Mouse (Mus musculus) lung, adult 2 months (tissue): ENCODE data around the gene Myo7a. TPM values are rescaled to one million over a fixed set of nuclear protein-coding genes. Genes with fewer than 3 reads are reported as not detected.
A peak's percentile ranks its signal among the peaks of the same experiment; 100 is the strongest.

ENCODE experiments used
- DNase-seq: peaks from one replicate; pipeline ENCODE4 v3.0.0; 2022
- H3K4me1 ChIP-seq: fragments of 200-500 bp; 2 replicates; pipeline ENCODE4 v1.6.1; 2011; ENCODE audit warnings: low read length; ENCODE audit not compliant: control insufficient read depth, insufficient read depth
- H3K4me3 ChIP-seq: fragments of 200-500 bp; replicated peaks from 2 replicates; pipeline ENCODE3; 2011; ENCODE audit warnings: low read depth, mild to moderate bottlenecking, control low read depth, low read length; ENCODE audit errors: extremely low read depth
- CTCF ChIP-seq: fragments of 200-500 bp; IDR thresholded peaks from 2 replicates; pipeline ENCODE4 v1.5.1; 2011; ENCODE audit warnings: mild to moderate bottlenecking, low read length, control low read depth; ENCODE audit not compliant: insufficient read depth
- POLR2A ChIP-seq: fragments of 200-500 bp; IDR thresholded peaks from 2 replicates; pipeline ENCODE4 v1.6.1; 2011; ENCODE audit warnings: low read depth, mild to moderate bottlenecking, control low read depth, low read length, borderline replicate concordance; ENCODE audit errors: extremely low read depth
- WGBS: fragments of 180-500 bp; shearing (Covaris S2); methylation state at CpG from one replicate; pipeline ENCODE4 v1.1.7; 2018; 5-methylcytosine and 5-hydroxymethylcytosine counted together
- polyA plus RNA-seq: library from polyadenylated mRNA; depleted of rRNA; stranded (reverse); fragments of >200 nt; gene quantifications from 2 replicates; pipeline ENCODE4 v1.2.3, GENCODE M21; 2012

The Myo7a gene
- polyA plus RNA-seq, 1 experiment: 30.8 TPM

GRCm38 (mm10) chr7:98084541-98085293, 34.6 kb downstream of the Myo7a start:
- H3K4me3 ChIP-seq: peak overlapping the region; percentile 19
- peaks cover 16% of the 10 kb centered on the region for H3K4me1 ChIP-seq
- TF ChIP-seq CTCF: no peak
- TF ChIP-seq POLR2A: 0 out of 2 replicates have a peak, but pooled peaks have one; percentile 20
- DNase-seq: no peak
- 28% methylated on average over 12 of the region's 12 CpGs for WGBS

DNA sequence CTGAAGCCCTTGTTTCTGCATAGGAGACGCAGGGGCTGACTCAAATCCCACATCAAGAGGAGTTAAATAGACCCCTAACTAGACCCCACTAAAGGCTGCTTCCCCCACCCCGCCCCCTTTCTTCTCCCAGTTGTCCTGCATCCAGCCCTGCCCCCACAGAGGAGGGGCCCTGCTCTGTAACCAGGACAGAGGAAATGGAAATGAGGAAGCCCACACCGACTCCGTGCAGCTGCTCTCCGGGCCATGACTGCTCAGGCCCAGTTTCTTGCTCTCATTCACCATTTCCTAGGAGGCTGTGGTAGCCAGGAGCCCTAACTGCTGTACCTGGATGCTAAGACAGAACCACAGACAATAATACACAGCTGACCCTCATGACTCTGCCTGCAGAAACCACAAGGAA, 36.9 kb downstream of the Myo7a start:
- Histone ChIP-seq H3K4me3 (no peak overlapping the region), H3K4me1 (peaks cover 16% of the 10 kb centered on the region)
- 32% methylated on average over 5 of the region's 5 CpGs for WGBS
- DNase-seq: no peak
- TF ChIP-seq POLR2A (no peak), CTCF (no peak)

DNA sequence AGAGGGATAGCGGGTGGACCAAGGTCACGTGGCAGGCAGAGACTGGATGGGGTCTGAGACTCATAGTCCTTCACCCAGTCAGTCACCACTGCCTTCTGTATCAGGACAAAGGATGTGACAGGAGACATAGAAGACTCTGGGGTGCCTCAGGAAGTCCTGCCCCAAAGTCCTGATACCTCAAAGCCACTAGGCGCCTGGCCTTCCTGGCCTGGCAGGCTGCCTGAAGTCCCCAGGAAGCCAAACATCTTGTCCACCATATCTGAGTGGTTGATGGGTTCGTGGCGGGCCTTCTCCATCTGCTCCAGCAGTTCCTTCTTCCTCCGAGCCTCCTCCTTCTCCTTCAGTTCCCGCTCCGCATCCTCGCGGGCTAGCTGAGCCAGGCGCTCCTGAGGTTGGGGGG, 41.9 kb downstream of the Myo7a start:
- no peaks in the 10 kb centered on the region; the same call in 1 of the 2 replicates for H3K4me1 ChIP-seq
- TF ChIP-seq CTCF (no peak), POLR2A (no peak)
- no peak for DNase-seq
- 81% methylated on average over 11 of the region's 11 CpGs for WGBS
- H3K4me3 ChIP-seq: no peak overlapping the region

- WGBS: 30% methylated on average over 5 of the region's 5 CpGs
- H3K4me1 ChIP-seq: no peaks in the 10 kb centered on the region
- DNase-seq: peak; percentile 81
- H3K4me3 ChIP-seq: no peak overlapping the region
- TF ChIP-seq CTCF: peak; percentile 99
- no peak for TF ChIP-seq POLR2A
Observed at GRCm38 (mm10) chr7:98071620-98072019, 47.7 kb downstream of the Myo7a start.

GRCm38 (mm10) chr7:98066229-98066628, 53.1 kb downstream of the Myo7a start:
- no peak for DNase-seq
- 78% methylated on average over 11 of the region's 11 CpGs for WGBS
- H3K4me3 ChIP-seq: no peak overlapping the region
- TF ChIP-seq CTCF (no peak), POLR2A (no peak)
- H3K4me1 ChIP-seq: no peaks in the 10 kb centered on the region

DNA sequence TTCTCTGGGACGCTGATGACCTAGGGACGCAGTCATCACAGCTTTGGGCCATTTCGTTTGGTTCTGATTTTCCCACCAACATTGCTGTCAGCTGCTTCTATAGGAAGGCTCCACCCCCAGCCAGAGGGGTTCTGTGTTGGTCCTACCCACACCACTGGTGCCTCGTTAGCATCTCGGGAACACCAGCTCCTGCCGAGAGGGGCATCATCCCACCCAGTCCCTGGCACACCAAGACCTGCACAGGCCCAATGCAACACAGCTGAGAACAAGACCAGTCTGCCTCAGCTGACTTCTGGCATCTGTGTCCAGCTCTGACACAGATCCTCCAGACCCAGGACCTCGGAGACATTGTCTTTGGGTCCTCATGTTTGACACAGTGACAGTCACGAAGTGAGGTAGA, 64.4 kb downstream of the Myo7a start:
- TF ChIP-seq POLR2A (no peak), CTCF (no peak)
- Histone ChIP-seq H3K4me1 (no peaks in the 10 kb centered on the region), H3K4me3 (no peak overlapping the region)
- DNase-seq: no peak
- whole genome bisulfite sequencing: 92% methylated on average over 8 of the region's 8 CpGs

DNA sequence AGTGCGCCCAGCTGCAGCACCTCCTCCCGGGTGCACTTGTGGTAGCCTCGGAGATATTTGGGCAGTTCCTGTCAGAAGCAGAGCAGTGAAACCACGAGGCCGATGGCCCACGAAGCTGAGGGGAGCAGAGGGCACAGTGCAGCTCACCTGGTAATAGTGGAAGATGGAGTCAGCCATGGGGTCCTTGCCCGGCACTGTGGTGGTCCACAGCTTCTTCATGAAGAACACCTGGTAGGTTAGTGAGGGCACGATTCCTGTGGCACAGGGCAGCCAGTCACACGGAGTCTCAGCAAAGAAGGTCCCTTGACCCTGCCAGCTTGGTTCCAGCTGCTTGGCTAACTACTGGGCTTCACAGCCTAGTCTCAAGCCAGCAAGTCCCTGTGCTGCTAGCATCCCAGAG, 64.9 kb downstream of the Myo7a start:
- 88% methylated on average over 9 of the region's 9 CpGs for WGBS
- TF ChIP-seq CTCF (no peak), POLR2A (no peak)
- no peaks in the 10 kb centered on the region for H3K4me1 ChIP-seq

GRCm38 (mm10) chr7:98051980-98052379, 67.3 kb downstream of the Myo7a start:
- TF ChIP-seq CTCF: peak; percentile 81
- no peak for TF ChIP-seq POLR2A
- peak; percentile 49 for DNase-seq
- Histone ChIP-seq H3K4me1 (no peaks in the 10 kb centered on the region), H3K4me3 (no peak overlapping the region)
- WGBS: 22% methylated on average over 8 of the region's 8 CpGs

More for the DNA sequence above, 64.9 kb downstream of the Myo7a start:
- H3K4me3 ChIP-seq: no peak overlapping the region
- DNase-seq: no peak

GRCm38 (mm10) chr7:98048101-98048824, 71.1 kb downstream of the Myo7a start:
- 42% methylated on average over 9 of the region's 9 CpGs for WGBS

More at GRCm38 (mm10) chr7:98048101-98048824, 71.1 kb downstream of the Myo7a start:
- no peaks in the 10 kb centered on the region for H3K4me1 ChIP-seq
- TF ChIP-seq POLR2A (no peak), CTCF (no peak)
- DNase-seq: no peak
- H3K4me3 ChIP-seq: no peak overlapping the region
